Comparison of ENCODE assay signal across 26 mouse cellular contexts in the genomic region with DNA sequence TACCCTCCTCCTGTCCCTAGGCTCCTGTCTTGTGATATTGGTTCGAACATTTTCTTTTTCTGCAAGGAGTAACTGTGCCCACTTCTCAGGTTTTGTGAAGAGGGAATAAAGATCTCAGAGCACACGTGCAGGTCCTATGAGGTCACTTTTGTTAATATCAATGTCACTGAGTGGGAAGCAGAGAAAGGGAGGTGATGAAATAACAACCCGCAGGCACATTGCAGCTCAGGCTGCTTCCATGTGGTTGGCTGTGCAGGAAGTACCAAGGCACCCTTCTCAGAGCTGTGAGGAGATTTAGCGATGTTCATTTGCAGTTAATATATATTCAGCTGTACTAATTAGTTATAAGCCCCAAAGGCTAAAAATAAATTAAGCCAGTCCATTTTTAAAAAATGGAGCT.
A peak's percentile ranks its signal among the peaks of the same experiment; 100 is the strongest.
DNase-seq lines count a peak whose midpoint lies in the region; ATAC-seq and TF ChIP-seq lines count a peak whose summit lies in the region.
"Had no signal": no experiment of that assay in that cellular context is flagged by ENCODE, and none has a peak within 500 bp of the region (broad histone marks: within the 10 kb centered on the region; RNA-seq: fewer than 3 reads in every experiment).

No protein-coding gene starts in this region.

- TF ChIP-seq CTCF in hindbrain, postnatal 0 days (IDR thresholded peaks at IDR 0.05; ENCODE audit: low read depth) = no peak
- TF ChIP-seq CTCF in gastrocnemius, adult 2 months (IDR thresholded peaks at IDR 0.05) = no peak

- no peak overlapping the region for H3K27ac ChIP-seq in hindbrain, embryonic 13.5 days
- no peak overlapping the region for H3K27ac ChIP-seq in hindbrain, postnatal 0 days
- no peak overlapping the region for H3K27ac ChIP-seq in hindbrain, embryonic 16.5 days (ENCODE audit: low read depth, low read length)
- H3K27ac ChIP-seq in gastrocnemius, adult 2 months = no peak overlapping the region
- H3K27ac ChIP-seq: embryonic facial prominence, embryonic 12.5 days; forebrain, embryonic 13.5 days; forebrain, embryonic 15.5 days had no signal

- H3K36me3 ChIP-seq in hindbrain, embryonic 13.5 days = no peaks in the 10 kb centered on the region
- H3K36me3 ChIP-seq in hindbrain, postnatal 0 days (ENCODE audit: insufficient read depth, low read length) = no peaks in the 10 kb centered on the region
- H3K36me3 ChIP-seq in hindbrain, embryonic 16.5 days (ENCODE audit: control insufficient read depth, insufficient read depth, low read length) = no peaks in the 10 kb centered on the region
- H3K36me3 ChIP-seq: embryonic facial prominence, embryonic 12.5 days; forebrain, embryonic 15.5 days; G1E had no signal

- peaks cover 14% of the 10 kb centered on the region for H3K4me1 ChIP-seq in hindbrain, embryonic 13.5 days (replicated peaks)
- H3K4me1 ChIP-seq in hindbrain, postnatal 0 days (ENCODE audit: insufficient read depth, low read length) = peaks cover 8% of the 10 kb centered on the region
- H3K4me1 ChIP-seq in hindbrain, embryonic 16.5 days (ENCODE audit: control insufficient read depth, insufficient read depth, low read depth, low read length) = peaks cover 6% of the 10 kb centered on the region

- no peak overlapping the region for H3K9ac ChIP-seq in hindbrain, embryonic 13.5 days
- no peak overlapping the region for H3K9ac ChIP-seq in hindbrain, postnatal 0 days (replicated peaks; ENCODE audit: low read length)
- no peak overlapping the region for H3K9ac ChIP-seq in hindbrain, embryonic 16.5 days (ENCODE audit: low read depth, low read length)
- H3K9ac ChIP-seq: embryonic facial prominence, embryonic 12.5 days; forebrain, embryonic 13.5 days; forebrain, embryonic 15.5 days; forebrain, postnatal 0 days had no signal

- intact Hi-C loops in gastrocnemius, adult 2 months (cut with DNase I) = no loop called here

- no peaks in the 10 kb centered on the region for H3K27me3 ChIP-seq in hindbrain, embryonic 13.5 days
- H3K27me3 ChIP-seq in hindbrain, postnatal 0 days (ENCODE audit: insufficient read depth, low read length) = no peaks in the 10 kb centered on the region
- no peaks in the 10 kb centered on the region for H3K27me3 ChIP-seq in hindbrain, embryonic 16.5 days (replicated peaks; ENCODE audit: control insufficient read depth, insufficient read depth, low read length)
- H3K27me3 ChIP-seq: embryonic facial prominence, embryonic 12.5 days; forebrain, embryonic 13.5 days; forebrain, embryonic 15.5 days had no signal

- no peak overlapping the region for H3K4me3 ChIP-seq in hindbrain, embryonic 13.5 days
- no peak overlapping the region for H3K4me3 ChIP-seq in hindbrain, postnatal 0 days (ENCODE audit: low read length)
- H3K4me3 ChIP-seq in hindbrain, embryonic 16.5 days (ENCODE audit: low read length) = no peak overlapping the region
- H3K4me3 ChIP-seq in gastrocnemius, adult 2 months = no peak overlapping the region
- H3K4me3 ChIP-seq: embryonic facial prominence, embryonic 12.5 days; forebrain, embryonic 13.5 days; forebrain, embryonic 15.5 days had no signal

- ATAC-seq in hindbrain, embryonic 13.5 days (ENCODE audit: low FRiP score) = 0 out of 2 replicates have a peak, but pooled peaks have one; percentile 25
- ATAC-seq in hindbrain, postnatal 0 days = no peak
- ATAC-seq in common myeloid progenitor, adult 5-6 weeks (replicated peaks; ENCODE audit: low read depth, poor library complexity, severe bottlenecking) = peak; percentile 62; the same call in 1 of the 2 replicates
- ATAC-seq in hindbrain, embryonic 16.5 days = 0 out of 2 replicates have a peak, but pooled peaks have one; percentile 15
- ATAC-seq: activated CD4-positive, CD25-positive, alpha-beta regulatory T cell, adult 4 months; CD4-positive, CD25-positive, alpha-beta regulatory T cell, adult 4 months; forebrain, embryonic 13.5 days; forebrain, embryonic 15.5 days; Patski had no signal

- no peak for DNase-seq in hindbrain, postnatal 0 days (ENCODE audit: low spot score)
- peak; percentile 0 for DNase-seq in 416B (ENCODE audit: low read depth)
- no peak for DNase-seq in adrenal gland, postnatal 25 days
- DNase-seq in gastrocnemius, adult 2 months = no peak
- no peak for DNase-seq in embryo, embryonic 10 days (ENCODE audit: low spot score)
- DNase-seq: adrenal gland, adult 8-10 months; adrenal gland, postnatal 14 days; B cell, adult 2 months; cerebellum, adult 11 months; cerebellum, adult 18-20 months; cerebellum, adult 8-10 months; cerebellum, adult 9-11 months; cerebellum, postnatal 14 days; cerebellum, postnatal 36 days; embryo, embryonic 11 days had no signal

- WGBS in hindbrain, embryonic 13.5 days = 60% methylated on average over 4 of the region's 4 CpGs
- 63% methylated on average over 4 of the region's 4 CpGs for WGBS in hindbrain, postnatal 0 days
- WGBS in hindbrain, embryonic 16.5 days = 61% methylated on average over 4 of the region's 4 CpGs

- no peak overlapping the region for H3K4me2 ChIP-seq in hindbrain, embryonic 13.5 days
- H3K4me2 ChIP-seq in hindbrain, postnatal 0 days (ENCODE audit: low read depth, low read length) = no peak overlapping the region
- no peak overlapping the region for H3K4me2 ChIP-seq in hindbrain, embryonic 16.5 days (ENCODE audit: low read length)
- H3K4me2 ChIP-seq: embryonic facial prominence, embryonic 12.5 days; forebrain, embryonic 13.5 days; forebrain, embryonic 15.5 days had no signal

- no peaks in the 10 kb centered on the region for H3K9me3 ChIP-seq in hindbrain, embryonic 13.5 days
- H3K9me3 ChIP-seq in hindbrain, postnatal 0 days (ENCODE audit: low read length) = no peaks in the 10 kb centered on the region
- H3K9me3 ChIP-seq in hindbrain, embryonic 16.5 days (ENCODE audit: control insufficient read depth, low read length) = no peaks in the 10 kb centered on the region
- H3K9me3 ChIP-seq: embryonic facial prominence, embryonic 12.5 days; forebrain, embryonic 13.5 days; forebrain, embryonic 15.5 days; G1E had no signal
